Mouse (Mus musculus): Measurements from ENCODE around the gene Cuzd1.

The Cuzd1 gene

DNA sequence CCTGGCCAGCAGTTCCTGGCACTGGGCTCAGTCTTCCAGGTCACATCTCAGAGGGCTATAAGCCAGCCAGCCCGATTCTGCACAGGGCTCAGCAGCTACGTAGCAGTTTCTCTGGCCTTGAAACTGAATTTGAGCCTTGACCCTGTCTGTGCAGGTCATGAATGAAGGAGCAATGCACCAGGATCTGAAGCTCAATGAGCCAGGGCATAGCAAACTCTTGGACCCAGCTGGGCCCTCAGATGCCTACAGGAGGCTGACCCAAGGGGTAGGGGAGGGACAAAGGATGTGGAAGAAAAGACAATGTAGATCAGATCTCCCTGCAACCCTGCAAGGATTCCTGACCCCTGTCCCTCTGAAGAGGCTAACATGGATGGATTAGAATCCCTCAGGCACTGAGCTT, at the start of gene Cuzd1:
TSS of gene Cuzd1 (minus strand) at position 101 of the 400 bp plus-strand sequence.
- peak; percentile 65 for DNase-seq

GRCm38 (mm10) chr7:131371470-131371860, 49.4 kb upstream of the Cuzd1 start:
- no peak for DNase-seq

DNA sequence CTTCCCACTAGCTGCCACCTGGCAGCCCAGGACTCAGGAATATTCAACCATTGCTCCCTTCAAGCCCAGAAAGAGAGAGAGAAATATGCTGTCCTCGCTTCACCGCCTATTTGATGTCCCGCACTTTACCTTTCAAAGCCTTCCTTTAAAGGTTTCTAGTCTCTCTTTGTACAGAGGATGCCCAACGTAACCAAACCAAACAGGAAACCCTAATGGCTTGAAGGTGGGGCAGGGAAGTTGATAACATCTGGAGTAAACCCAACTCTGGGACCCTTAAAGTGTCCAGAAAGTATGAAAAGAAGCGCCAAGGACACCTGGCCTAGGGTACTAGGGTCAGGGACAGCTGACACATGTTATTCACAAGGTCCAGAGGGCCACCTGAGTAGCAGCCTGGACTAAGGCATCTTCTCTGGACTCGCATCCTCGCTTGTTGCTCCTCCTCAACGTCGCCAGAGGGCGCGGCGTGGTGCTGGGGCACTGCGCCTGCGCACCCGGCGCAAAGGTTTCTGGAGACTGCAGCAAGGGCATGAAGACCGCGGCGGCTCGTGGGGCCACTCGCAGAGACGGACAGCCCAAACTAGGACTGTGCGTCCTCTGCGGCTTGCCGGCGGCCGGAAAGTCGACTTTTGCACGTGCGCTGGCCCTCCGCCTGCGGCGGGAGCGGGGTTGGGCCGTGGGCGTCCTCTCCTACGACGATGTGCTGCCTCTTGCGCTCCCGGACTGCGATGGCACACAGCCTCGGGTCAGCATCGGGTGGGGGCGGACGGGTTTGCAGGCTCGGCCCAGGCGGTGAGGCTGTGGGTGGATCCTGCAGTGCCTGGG, 48.8 kb upstream of the Cuzd1 start, which contains the start of gene Pstk:
TSS of gene Pstk (plus strand) at position 494 of the 822 bp plus-strand sequence.
- peak; percentile 99 for DNase-seq

DNA sequence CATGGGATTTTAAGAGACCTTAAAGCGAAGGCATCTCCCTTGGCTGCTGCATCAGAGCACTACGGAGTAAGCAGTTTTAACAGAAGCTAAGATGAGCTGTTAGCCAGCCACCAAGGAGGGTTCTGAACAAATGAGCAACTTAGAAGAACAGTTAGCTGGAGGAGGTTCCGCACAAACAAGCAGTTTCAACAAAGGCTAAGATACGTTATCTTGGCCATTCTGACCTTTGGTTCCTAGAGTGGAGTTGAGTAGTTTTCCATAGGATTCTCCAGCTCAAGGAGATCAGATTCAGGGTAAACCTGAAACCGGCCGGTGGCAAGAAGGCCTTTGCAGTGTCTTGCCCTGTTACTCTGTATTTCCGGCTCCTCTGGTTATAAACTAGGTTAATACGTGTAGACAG, 42.0 kb upstream of the Cuzd1 start:
- peak; percentile 34 for DNase-seq

DNA sequence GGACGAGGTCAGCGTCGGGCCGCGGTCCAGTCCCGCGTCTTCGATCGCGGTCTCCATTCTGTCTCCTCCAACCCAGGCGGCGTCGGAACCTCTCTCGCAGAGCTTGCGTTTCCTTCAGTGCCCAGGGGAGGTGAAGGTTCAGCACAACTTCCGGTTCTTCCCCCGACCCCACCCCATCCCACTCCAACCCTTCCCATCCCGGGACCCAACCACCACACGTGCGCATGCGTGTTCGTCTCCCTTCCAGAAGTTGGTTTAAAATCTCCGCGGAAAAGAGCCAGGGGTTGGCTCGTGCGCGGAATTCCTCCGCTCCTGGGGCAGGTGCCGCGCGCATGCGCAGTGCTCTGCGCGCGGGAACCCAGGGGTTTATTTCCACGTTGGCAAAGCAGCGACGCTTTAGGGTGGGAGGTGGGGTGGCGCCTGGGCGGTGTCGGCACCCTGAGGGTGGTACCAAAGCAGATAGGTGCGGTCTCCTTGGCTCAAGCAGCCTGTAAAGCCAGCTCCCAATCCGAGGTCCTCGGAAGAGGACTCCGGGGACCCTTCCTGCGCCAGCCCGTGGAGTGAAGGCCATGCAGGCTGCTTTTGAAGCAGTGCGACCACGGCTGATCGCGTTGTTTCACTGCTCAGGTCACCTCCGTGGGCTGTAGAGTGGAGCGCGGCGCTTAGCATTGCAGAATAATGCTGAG, 40.7 kb upstream of the Cuzd1 start, which contains the start of gene 2310057M21Rik:
TSS of gene 2310057M21Rik (minus strand) at position 145 of the 686 bp plus-strand sequence.
- DNase-seq = peak; percentile 100

DNA sequence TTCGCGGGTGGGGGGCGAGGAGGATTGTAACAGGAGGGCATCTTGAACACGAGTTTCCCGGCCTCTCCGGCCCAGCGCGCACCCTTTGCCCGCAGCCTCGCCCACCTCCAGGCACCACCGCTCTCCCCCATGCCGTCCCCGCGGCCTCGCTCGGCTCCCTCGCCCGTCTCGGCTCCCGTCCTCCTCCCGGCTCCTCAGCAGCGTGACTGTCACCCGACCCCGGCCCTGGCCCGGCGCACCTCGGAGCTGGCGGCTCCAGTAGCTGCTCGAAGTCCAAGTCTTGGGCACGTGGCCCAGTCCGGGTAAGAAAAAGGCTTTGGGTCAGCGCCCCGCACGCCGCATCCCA, 40.1 kb upstream of the Cuzd1 start:
- DNase-seq = no peak

- DNase-seq = peak; percentile 37
Observed at GRCm38 (mm10) chr7:131356105-131356504, 34.0 kb upstream of the Cuzd1 start.

- DNase-seq = no peak
Observed at GRCm38 (mm10) chr7:131345856-131346541, 23.9 kb upstream of the Cuzd1 start.

DNA sequence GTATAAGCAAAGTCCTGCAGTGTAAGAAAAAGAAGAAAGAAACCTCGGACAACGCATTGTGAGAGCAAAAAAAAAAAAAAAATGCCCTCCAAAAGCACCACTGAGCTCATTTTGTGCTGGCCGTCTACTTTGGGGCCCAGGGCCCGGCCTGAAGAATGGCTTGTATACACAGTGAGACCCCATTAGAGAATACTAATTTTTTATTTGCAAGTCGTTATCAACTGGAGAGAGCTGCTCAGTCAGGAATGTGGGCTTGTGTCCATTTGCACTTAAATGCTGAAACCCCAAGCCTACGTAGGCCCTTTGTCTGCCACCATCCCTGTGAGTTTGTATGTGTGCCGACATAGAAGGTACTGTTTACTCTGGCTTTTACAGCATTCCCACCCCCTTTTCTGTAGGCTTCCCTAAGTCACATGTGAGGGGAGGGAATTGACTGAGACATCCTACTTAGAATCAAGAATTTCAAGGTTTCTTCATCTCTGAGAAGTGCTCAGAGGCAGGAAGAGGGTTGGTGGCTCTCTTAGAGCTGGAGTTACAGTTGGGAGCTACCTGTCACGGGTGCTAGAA, 15.5 kb upstream of the Cuzd1 start:
- DNase-seq = peak; percentile 55

- DNase-seq = no peak
Observed at GRCm38 (mm10) chr7:131333564-131333963, 11.5 kb upstream of the Cuzd1 start, which contains the start of gene Fam24a. Gene Fam24a, plus strand, starts transcription at chr7:131333864.

- peak; percentile 36 for DNase-seq
Observed at GRCm38 (mm10) chr7:131331688-131332087, 9.6 kb upstream of the Cuzd1 start.

DNA sequence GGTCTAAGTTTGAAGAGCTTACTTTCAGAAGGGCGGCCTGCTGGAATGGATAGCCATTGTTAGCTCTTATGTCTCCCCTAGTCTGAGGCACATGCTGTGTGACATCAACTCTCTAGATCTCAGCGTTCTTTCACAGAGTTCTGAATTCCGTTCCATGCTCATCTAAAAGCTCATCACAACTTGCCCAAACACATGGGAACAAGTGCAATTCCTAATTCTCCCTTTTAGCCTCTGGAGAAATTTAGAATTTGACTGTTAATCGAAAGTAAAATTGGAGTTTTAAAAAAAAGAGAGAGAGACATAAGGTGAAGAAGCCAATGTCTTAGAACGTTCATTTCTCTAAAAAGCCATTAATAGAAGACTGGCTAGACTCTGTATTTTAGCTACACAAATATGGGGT, 7.3 kb upstream of the Cuzd1 start, which contains the start of gene Fam24b:
TSS of gene Fam24b (minus strand) at position 101 of the 400 bp plus-strand sequence.
- DNase-seq = peak; percentile 8

DNA sequence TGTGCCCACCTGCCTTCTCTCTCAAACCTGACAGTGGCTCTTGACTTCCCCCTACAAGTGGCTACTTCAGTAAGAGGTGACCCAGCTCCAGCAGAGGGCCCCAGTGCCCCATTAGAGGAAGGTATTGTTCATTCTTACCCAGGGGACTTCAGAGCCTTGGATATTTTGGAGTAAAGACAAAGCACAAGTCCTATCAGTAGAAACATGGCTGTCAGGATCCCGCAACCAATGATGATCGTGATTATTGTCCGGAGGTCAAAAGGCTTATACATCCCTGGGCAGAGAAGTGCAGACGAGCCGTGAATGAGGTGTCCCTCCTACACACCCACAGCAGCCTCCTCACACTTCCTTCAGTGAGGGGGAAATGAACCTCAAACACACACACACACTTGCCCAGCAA, 5.0 kb upstream of the Cuzd1 start:
- DNase-seq = peak; percentile 73

DNA sequence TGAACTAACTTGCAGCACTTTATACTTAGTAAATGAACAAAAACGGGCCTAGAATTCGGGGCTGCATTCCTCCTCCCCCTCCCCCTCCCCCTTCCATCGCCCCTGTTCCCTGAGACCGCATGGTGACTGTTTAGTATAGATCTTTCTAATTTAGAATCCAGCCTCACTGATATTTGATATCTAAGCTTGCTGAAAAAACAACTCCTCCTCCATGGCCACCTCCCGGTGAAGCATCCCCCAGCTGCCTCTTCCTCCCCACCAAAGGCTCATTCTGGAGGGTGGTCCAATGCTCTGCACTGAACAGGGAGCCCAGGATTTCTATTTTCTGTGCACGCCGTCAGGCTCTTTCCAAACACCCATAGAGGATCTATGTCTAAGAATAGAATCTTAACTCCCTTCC, 3.8 kb downstream of the Cuzd1 start:
- peak; percentile 33 for DNase-seq

GRCm38 (mm10) chr7:131317587-131317986, 4.5 kb downstream of the Cuzd1 start:
- peak; percentile 68 for DNase-seq

GRCm38 (mm10) chr7:131314493-131314892, 7.6 kb downstream of the Cuzd1 start:
- DNase-seq = no peak

- DNase-seq = no peak
Observed at GRCm38 (mm10) chr7:131306733-131307132, 15.4 kb downstream of the Cuzd1 start.

- DNase-seq = peak; percentile 75
Observed at GRCm38 (mm10) chr7:131303340-131303739, 18.8 kb downstream of the Cuzd1 start.

DNA sequence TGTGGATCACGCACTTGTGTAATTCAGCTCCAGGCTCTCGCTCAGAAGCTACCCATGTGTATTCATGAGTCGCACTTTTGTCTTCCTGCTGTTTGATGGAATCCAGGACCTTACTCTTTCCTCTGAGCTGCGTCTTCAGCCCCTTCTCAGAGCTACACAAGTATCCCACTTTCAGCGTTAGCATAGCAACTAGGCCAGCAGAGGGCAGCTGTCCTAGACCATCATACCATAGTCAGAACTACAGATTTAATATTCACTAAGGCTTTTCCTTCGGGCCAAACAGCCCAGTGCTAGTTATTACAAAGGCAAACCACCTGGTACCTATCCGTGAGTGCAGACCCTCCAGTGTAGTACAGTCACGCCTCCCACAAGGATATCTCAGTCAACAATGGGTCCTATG, 24.9 kb downstream of the Cuzd1 start:
- DNase-seq = peak; percentile 49

GRCm38 (mm10) chr7:131265851-131266250, 56.2 kb downstream of the Cuzd1 start:
- DNase-seq = peak; percentile 84

- no peak for DNase-seq
Observed at GRCm38 (mm10) chr7:131264251-131264650, 57.8 kb downstream of the Cuzd1 start.

GRCm38 (mm10) chr7:131260946-131261345, 61.1 kb downstream of the Cuzd1 start:
- DNase-seq = no peak

All from heart, adult 11 months (tissue).